Mouse (Mus musculus) MEL (cell line): ENCODE measurements at regions not wholly inside any gene's neighbourhood (a gene's known extent, or its start where the extent isn't known, plus 50 kb on each side); places are given as distances from the start of the nearest gene placed in this dataset.

Source experiments
- CTCF ChIP-seq, 3 experiments: IDR thresholded peaks in 2 of 3; conservative IDR thresholded peaks in 1 of 3; 2 replicates each; pipeline ENCODE4 v1.5.1; 2011 to 2012; ENCODE audit warnings: low read length in 3 of 3, low read depth in 2 of 3, mild to moderate bottlenecking in 2 of 3, improper control_type of control experiment in 1 of 3, inconsistent platforms in 1 of 3, mixed read lengths in 1 of 3, moderate library complexity in 1 of 3; ENCODE audit not compliant: control insufficient read depth in 1 of 3, insufficient read depth in 1 of 3, poor library complexity in 1 of 3, severe bottlenecking in 1 of 3
- MYC ChIP-seq: IDR thresholded peaks from 2 replicates; pipeline ENCODE4 v1.6.1; 2011; ENCODE audit warnings: low read depth, mild to moderate bottlenecking, low read length, improper control_type of control experiment, moderate library complexity
- POLR2A ChIP-seq, 2 experiments: IDR thresholded peaks; 2 replicates each; pipeline ENCODE4 v1.6.1; 2011 to 2012; ENCODE audit warnings: low read length in 2 of 2, mild to moderate bottlenecking in 2 of 2, control low read depth in 1 of 2, improper control_type of control experiment in 1 of 2, low read depth in 1 of 2, moderate library complexity in 1 of 2; ENCODE audit not compliant: control insufficient read depth in 1 of 2, insufficient read depth in 1 of 2, poor library complexity in 1 of 2
- SMC3 ChIP-seq: IDR thresholded peaks from 2 replicates; pipeline ENCODE4 v1.6.1; 2011; ENCODE audit warnings: low read depth, low read length, improper control_type of control experiment

- TF ChIP-seq MYC = no peak
- TF ChIP-seq SMC3 = no peak
- TF ChIP-seq CTCF (IDR thresholded peaks at IDR 0.05 in 2 of 3, conservative IDR thresholded peaks at IDR 0.05 in 1 of 3; ENCODE audit: control insufficient read depth in 1 of 3, insufficient read depth in 1 of 3, low read depth in 2 of 3, low read length in 3 of 3, poor library complexity in 1 of 3, severe bottlenecking in 1 of 3) = no peak
- no peak for TF ChIP-seq POLR2A (IDR thresholded peaks at IDR 0.05; ENCODE audit: control insufficient read depth in 1 of 2, insufficient read depth in 1 of 2, low read depth in 1 of 2, low read length in 2 of 2, poor library complexity in 1 of 2)
Observed at GRCm38 (mm10) chr13:60488884-60489265, 112.9 kb upstream of the Dapk1 start.
